Mouse (Mus musculus): Measurements from ENCODE around the gene Fgf22.

DNA sequence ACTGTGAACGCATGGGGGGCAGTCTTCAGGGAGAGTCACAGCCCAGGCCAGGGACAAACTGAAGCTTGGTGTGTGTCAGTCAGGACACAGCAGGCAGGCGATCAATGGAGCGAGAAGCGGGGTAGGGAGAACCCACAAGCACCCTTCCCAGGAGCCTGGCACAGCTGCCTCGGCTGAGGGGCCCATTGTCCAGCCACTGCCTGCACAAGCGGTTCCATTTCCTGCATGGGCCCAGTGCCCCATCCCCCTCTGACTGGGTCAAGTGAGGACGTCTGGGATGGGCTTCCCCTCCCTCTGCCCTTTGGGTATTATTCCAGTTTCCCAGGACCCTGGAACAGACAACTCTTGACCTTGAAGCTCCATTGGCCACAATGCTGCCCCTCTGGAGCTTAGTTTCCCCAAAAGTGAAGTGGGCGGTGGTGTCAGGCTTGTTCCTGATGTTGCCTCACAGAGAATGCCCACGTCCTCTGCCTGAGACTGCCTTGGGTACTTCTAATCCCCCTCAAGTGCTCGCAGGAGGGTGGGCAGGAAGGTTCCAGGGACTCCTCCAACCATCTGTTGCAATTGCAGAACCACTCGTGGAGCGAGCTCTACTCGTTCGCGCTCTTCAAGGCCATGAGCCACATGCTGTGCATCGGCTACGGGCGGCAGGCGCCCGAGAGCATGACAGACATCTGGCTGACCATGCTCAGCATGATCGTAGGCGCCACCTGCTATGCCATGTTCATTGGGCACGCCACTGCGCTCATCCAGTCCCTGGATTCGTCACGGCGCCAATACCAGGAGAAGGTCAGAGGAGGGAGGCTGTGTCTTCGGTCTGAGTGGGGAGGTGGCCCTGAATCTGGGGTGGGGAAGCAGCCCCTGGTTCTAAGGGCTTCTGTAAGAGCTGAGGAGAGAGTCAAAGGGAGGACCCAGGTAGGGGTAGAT lies 26.3 kb upstream of the Fgf22 start:
- TF ChIP-seq CTCF (IDR thresholded peaks at IDR 0.05; ENCODE audit: borderline replicate concordance, control insufficient read depth, extremely low read depth, insufficient read depth, low read length, poor library complexity) (no peak), POLR2A (IDR thresholded peaks at IDR 0.05; ENCODE audit: control insufficient read depth, extremely low read depth, insufficient read depth, low read length, poor library complexity) (no peak)

Measured in thymus, adult 2 months (tissue).